Mouse (Mus musculus) cerebellum, adult (tissue): Measurements from ENCODE around the gene Pik3c2b.

Source experiments
- ATAC-seq: cut with Nextera tagmentation; 2 replicates; pipeline ENCODE4 v1.9.2; 2017; ENCODE audit warnings: mild to moderate bottlenecking, moderate library complexity, mixed read lengths; ENCODE audit not compliant: insufficient number of reproducible peaks, low FRiP score, low TSS enrichment

The Pik3c2b gene

DNA sequence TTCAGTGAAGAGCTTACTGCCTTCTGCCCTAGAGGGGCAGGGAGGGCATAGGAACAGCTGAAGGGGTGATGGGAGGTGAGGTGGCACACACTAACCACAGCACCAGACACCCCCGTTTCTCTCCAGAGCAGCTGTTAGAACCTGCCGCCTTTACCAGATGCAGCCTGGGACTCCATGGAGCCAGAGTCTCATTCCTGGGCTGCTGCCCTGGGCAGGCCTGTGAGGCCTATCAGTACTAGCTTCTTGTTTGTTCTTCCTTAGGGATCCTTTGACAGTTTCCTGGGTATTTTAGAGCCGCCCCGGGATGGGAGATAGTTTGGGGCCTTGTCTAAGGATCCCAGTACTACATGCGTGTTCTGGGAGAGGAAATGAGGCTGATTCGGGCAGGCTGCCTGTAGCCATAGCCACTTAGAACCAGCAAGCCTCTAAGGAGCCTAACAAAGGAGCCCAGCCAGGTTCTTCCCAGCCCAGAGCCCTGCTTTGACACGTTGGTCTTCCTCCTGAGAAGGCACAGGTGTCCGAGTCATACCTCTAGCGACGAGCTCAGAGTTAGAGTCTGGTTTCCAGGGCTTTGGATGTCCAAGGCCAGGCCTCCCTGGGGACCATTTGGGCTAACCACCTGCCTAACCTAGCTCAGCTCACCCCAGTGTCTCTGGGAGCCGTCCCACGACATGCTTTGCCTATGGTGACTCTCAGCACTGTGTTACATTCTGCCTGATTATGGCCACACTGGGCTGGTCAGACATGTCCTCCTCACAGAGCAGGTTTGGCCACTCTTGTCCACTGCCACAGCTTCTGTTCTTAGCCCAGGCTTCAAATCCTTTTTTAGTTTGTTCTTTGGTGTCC, 24.0 kb downstream of the Pik3c2b start:
- ATAC-seq: no peak

DNA sequence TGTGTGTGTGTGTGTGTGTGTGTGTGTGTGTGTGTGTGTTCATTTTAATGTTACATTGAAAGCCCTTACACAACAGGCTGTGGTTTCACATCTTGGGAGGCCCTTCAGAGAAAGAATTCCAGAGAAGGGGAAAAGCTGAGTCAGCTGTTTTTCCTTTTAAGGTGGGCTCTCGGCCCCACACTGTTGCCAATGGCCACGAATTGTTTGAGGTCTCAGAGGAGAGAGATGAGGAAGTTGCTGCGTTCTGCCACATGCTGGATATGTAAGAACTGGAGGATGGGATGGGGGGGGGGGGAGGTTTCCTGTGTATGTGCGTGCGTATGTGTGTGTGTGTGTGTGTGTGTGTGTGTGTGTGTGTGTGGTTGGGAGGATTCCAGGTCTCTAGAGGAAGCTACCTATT, 24.7 kb downstream of the Pik3c2b start:
- no peak for ATAC-seq

DNA sequence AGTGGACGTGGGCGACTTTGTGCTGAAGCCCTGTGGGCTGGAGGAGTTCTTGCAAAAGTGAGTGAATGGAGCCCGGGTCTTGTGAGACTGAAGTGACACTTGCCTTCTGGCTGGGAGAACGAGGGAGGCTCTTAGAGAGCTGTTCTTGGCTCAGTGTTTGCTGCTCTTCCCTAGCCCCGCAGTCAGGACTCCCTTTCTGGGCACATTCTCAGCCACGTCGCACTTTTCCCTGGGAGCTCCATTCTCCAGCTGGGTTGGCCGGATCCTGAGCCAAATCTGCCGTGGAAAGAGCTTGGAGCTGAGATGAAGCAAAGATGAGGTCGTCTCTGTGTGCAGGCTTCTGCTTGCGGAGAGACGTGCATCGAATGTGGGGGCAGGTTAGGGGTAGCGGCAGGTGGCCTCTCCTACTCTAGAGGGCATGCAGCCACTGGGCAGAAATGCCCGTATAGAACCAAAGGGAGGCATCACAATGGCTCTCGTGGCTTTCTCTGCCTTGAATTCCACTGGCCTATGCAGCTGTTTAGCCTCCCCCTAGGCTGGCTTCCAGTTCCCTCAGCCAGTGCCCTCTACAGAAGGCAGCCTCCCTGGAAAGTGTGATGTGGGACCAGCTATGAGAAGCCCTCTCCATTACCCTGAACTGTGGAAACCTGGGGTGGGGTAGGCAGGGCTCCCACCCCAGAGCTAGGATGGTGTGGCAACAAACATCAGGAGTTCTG, 26.4 kb downstream of the Pik3c2b start:
- no peak for ATAC-seq

DNA sequence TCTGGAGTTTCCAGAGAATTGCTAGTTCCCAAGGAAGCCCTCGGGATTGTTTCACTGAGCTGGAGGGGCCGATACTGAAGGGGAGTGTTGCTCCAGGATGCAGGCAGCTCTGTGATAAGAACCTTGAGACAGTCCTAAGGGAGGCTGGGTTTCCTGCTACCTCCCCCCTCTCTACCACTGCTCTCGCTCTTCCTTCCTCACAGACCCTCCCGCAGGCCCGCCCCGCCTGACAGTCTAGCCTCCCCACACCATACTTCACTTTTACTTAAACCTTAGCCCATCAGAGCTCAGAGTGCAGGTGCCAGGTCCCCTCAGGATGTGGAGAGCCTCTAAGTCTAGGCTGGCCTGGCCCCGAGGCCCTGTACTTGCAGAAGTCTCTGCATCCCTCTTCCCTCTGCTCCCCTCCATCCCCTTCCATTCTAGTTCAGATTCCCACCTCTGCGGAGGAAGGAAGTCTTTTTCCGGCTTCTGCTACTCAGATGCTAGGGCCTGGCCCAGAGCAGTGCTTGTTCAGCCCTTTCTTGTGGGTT, 27.9 kb downstream of the Pik3c2b start:
- no peak for ATAC-seq

DNA sequence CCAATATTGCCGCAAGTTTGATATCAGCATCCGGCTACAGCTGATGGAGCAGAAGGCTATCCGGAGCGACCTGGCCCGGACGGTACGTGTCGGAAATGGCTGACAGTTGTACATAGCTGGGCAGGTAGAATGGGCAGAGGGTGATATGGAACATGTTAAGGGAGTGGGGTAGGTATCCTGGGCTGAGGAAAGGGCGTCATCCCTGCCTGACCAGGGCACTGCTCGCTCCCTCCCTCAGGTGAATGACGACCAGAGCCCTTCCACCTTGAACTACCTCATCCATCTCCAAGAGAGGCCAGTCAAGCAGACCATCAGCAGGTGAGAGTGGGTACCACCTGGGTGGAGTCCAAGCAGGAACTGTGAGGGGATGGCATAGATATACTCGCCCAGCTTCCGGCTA, 29.1 kb downstream of the Pik3c2b start:
- no peak for ATAC-seq

DNA sequence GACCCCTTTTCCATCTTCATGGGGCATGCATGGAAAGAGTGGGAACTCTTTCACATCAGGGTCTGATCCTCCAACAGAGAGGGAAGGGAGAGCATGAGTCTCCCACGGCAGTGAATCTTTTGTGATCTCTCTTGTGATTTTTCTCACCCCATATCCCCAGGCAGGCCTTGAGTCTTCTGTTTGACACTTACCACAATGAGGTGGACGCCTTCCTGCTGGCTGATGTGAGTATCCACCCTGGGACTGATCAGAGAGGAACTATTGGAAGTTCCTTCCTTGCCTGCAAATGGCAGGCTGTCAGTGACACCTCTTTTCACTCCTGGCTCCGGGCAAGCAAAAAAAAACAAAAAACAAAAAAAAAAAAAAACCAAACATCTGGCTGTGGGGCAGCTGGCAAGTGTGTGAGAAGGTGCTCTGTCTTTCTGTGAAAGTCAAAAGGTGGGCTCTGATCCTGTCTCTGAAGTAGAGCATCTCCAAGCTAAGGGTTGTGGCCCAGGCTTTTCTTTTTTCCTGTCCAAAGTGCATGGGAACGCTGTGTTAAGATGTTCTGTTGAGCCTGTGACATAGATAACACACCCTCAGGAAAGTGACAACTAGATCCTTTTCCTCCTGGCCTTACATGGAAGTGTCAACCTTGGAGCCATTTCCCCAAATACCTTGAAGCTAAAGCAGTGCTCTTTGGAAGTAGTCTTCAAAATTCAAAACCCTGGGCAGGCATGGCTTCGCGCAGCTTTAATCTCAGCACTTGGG, 30.4 kb downstream of the Pik3c2b start:
- ATAC-seq: no peak

DNA sequence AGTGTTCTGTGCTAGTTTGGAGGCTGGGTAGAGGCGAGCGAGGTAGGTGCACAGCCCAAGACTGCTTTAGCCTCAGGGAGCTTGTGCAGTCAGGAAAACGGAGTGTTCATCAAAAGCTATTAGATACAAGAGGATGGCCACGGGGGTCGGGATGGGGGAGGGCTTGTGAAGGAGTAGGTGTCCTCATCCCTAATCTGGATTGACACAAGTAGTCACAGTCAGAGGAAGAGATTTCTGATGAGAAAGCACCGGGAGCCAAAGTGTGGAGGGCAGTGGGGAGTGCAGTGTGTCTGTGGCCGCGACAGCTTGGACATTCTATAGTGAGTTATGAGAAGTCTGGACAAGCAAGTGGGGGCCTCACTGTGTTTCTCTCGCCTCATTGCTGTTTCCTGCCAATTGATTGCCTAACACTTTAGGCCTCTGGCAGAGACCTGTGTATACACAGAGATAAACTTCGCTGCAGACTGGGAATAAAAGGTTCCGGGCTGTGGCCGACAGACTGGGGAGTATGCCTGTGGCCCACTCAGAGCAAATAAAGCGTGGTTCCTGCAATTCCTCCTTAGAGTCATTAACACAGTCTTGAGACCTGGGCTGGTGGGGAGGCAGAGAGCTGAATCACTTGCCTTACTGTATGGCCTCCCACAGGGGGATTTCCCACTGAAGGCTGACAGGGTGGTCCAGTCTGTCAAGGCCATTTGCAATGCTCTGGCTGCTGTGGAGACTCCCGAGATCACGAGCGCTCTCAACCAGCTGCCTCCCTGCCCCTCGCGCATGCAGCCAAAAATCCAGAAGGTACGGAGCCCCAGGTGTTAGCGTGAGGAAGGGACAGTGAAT, 31.4 kb downstream of the Pik3c2b start:
- ATAC-seq: no peak

DNA sequence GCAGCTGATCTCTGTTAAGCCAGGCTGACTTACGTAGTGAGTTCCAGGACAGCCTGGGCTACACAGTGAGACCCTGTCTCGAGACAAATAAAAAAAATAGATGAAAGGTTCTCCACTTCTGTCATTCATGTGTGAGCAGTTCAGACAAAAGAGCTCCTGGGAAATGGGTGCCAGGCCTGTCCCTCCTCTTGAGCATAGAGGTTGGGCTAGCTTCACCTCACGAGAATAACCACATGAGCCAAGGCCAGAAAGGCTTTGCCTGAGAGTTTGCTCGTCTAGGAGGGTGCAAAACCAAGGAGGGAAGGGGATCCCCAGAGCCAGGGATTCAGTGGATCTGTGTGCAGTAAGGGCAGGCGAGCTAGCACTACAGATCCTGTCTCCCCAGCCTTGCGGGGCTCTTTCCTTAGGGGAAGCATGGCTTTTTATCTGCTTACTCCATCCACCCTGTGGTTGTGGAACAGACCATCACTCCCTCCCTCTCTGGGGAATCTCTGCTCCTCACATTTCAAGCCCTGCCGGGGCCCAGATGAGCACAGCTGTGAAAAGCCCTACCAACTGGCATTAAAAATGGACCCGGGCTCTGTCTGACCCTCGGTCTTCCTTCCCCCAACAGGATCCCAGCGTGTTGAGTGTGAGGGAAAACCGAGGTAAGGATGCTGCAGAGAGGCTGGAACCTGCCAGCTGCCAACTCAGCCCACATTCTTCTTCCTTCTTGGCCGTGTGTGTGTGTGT, 32.3 kb downstream of the Pik3c2b start:
- ATAC-seq: no peak

DNA sequence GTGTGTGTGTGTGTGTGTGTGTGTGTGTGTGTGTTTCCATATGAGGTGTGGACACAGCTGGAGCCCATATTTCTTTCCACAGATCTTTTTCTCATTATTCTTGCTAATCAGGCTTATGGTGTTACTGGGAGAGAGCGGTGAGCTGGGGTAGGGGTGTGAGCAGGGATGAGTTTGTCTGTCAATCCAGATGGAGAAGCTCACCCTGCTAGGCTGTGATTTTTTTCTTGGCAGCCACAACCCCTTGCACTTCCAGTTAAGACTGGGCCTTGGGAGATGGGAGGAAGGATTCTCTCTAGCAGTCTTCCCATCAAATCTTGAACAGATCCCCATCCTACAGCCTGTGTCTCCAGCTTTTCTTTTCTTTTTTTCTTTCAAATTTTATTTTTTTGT, 32.9 kb downstream of the Pik3c2b start:
- no peak for ATAC-seq

DNA sequence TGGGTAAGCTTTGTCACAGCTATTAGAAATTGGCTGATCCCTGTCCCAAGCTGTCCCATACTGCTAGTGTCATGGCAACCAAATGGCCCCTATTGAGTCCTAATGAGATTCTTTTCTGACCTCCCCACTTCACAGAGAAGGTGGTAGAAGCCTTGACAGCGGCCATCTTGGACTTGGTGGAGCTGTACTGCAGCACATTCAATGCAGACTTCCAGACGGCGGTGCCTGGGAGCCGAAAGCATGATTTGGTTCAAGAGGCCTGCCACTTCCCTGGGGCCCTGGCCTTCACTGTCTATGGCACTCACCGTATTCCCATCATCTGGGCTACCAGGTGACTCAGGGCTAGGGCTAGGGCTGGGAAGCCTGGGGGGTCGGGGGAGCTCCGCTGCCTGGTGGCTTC, 34.0 kb downstream of the Pik3c2b start:
- no peak for ATAC-seq

DNA sequence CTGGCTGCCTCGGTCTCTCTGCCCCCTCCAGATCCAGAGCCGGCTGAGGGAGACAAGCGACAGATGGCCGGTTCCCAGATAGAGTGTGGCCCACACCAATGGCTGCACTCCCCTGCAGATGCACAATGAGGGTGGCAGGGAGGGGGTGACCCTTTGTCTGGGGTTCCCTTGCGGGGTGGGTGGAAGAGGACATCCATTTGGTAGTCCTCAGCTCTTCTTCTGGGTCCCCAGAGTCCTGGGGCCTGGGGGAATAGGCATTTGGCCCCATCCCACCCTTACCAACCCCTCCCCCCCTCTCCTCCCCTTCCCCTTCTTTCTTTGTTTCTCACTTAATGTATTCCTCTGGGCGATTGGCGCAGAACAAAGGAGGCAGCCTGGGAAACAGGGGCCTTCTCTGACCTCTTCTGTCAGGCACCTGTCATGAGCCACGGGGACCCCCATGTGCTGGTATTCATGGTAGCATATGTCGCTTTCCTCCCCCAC, 34.7 kb downstream of the Pik3c2b start:
- ATAC-seq: no peak

DNA sequence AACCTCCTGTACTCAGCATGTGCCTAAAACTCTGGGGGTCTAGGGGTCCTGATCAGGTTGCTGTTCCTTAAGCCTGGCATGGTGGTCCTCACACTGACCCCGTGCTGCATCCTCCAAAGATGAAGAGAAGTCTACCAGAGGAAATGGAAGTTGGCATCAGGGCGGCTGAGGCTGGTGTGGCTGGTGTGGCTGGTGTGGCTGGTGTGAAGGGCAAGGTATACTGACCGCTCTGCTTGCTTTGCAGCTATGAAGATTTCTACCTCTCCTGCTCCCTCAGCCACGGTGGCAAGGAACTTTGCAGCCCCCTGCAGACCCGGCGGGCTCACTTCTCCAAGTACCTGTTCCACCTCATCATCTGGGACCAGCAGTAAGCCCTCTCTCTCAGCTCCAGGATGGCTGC, 35.2 kb downstream of the Pik3c2b start:
- ATAC-seq: no peak

DNA sequence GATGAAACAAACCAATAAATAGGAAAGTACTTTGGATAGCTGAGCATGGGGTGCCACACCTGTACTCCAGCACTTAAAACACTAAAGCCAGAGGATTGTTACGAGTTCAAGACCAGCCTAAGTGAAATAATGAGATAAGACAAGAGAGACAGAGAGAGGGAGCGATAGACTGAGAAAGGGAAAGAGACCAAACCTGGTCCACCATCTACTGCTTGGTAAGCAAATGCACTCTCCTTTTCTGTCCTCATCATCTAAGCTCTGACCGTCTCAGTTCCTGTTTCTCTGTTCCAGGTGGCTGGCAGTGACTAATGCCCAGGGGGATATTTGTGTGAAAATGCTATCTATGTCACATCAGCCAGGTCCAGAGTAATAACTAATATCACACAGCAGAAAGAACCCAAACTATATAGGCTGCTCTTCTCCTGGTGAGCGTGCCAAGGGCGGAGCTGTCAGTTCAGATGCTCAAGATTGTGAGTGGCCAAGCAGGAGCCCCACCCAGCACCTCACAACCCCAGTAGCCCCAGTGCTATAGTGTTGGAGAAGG, 37.6 kb downstream of the Pik3c2b start:
- ATAC-seq: no peak

DNA sequence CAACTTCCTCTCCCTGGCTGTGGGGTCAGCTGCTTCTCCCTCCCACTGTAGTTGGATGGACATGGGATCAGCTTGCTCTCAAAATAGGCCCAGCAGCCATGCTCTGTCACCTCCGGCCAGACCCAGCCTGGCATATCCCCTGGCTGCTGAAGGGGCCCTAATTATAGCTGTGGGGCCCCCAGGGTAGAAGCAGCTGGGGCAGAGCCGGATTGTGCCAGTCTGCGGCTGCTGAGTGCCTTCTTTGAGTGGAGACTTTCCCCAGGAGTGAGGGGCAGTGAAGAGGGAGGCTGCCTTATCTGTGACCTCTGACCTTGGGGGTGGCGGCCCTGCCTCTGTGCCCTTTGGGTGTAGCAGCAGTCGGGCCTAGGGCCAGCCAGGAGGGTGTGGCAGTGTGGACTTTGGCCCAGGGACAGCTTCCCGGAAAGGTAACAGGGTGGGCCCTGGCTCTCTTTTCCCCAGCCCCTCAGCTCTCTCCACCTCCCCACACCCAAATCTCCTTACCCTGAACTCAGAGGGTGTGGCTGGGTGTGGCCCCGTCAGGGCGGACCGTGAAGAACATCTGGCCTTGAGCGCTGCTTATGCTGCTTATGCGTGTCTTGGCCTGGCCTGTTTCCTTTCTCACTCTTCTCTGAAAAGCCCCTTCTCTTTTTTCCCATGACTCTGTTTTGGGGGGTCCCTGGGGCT, 38.6 kb downstream of the Pik3c2b start:
- ATAC-seq: no peak

DNA sequence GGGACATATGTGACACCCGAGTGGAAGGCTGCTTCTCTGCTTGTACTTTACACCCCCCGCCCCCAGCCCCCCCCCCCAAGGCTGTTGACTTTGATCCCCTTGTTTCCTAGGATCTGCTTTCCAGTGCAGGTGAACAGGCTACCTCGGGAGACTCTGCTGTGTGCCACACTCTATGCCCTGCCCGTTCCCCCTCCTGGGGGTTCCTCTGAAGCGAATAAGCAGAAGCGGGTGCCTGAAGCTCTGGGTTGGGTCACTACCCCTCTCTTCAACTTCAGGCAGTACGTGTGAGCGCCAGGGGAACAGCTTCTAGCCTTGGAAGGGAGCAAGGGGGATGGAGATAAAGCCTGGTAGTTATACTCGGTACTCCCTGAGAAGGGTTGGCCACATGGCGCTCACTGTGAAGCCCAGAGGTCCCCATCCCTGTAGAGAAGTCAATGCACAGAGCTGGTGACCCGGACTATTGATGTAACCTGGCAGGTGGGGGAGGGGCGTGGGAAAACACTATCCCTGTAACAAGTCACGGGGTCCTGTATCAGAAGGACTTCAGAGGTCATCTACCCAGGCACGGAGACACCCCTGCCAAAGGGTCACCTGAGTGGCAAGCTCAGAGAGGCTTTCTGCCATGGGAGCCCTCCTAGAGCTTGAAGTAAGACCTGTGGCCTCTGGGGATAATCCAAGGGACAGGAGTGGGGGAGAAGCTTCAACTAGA, 39.4 kb downstream of the Pik3c2b start:
- ATAC-seq: no peak

DNA sequence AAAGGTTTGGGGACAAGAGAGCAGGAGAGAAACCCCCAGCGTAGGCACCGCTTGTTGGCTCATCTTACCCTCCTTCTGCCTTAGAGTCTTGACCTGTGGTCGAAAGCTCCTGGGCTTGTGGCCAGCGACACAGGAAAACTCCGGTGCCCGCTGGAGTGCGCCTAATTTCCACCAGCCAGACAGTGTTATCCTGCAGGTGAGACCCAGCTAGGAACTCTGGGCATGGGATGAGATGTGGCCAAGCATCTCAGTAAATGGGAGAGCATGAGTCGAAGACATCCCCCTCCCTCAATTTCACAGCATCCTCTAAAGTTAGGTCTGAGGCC, 39.9 kb downstream of the Pik3c2b start:
- ATAC-seq: no peak

DNA sequence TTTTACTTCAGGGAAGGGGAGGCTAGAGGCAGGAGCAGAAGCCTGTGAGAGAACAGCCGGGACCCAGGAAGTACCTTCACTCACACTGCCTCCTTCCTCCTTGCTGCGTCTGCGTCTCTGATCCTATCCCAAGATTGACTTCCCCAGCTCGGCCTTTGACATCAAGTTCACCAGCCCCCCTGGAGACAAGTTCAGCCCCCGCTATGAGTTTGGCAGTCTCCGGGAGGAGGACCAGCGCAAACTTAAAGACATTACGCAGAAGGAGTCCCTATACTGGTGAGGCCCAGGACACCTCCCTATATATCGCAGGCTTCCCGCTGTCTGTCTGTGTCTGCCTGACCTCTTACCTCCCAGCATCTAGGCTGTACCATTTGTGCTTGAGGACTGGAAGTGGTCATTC, 41.3 kb downstream of the Pik3c2b start:
- ATAC-seq: no peak
